Mouse (Mus musculus) lung, embryonic 14.5 days (tissue): Measurements from ENCODE around the gene Cldn18. TPM values are rescaled to one million over a fixed set of nuclear protein-coding genes. Genes with fewer than 3 reads are reported as not detected.

Experiments used
- ATAC-seq: fragments of 200-750 bp; cut with Nextera tagmentation; 2 replicates; pipeline ENCODE4 v1.8.0; 2017; ENCODE audit warnings: mild to moderate bottlenecking, moderate TSS enrichment, moderate library complexity; ENCODE audit not compliant: insufficient read depth
- DNase-seq: peaks from one replicate; pipeline ENCODE4 v3.0.0-alpha.2; 2015
- H3K27ac ChIP-seq: fragments of 300-500 bp; sonication (generic); 2 replicates; pipeline ENCODE4 v1.5.1; 2014; ENCODE audit warnings: low read depth, mild to moderate bottlenecking, moderate library complexity
- H3K27me3 ChIP-seq: fragments of 300-500 bp; sonication (generic); 2 replicates; pipeline ENCODE4 v1.6.1; 2014; ENCODE audit warnings: low read length, control low read depth; ENCODE audit not compliant: insufficient read depth
- H3K36me3 ChIP-seq: fragments of 300-500 bp; sonication (generic); 2 replicates; pipeline ENCODE4 v1.6.1; 2014; ENCODE audit warnings: control low read depth; ENCODE audit not compliant: insufficient read depth
- H3K4me1 ChIP-seq: fragments of 300-500 bp; sonication (generic); 2 replicates; pipeline ENCODE4 v1.6.1; 2014; ENCODE audit warnings: antibody characterized with exemption, control low read depth; ENCODE audit not compliant: insufficient read depth
- H3K4me2 ChIP-seq: fragments of 300-500 bp; sonication (generic); 2 replicates; pipeline ENCODE4 v1.6.1; 2014; ENCODE audit warnings: mild to moderate bottlenecking
- H3K4me3 ChIP-seq: fragments of 300-500 bp; sonication (generic); 2 replicates; pipeline ENCODE4 v1.5.1; 2014; ENCODE audit warnings: low read depth, low read length
- H3K9ac ChIP-seq: fragments of 300-500 bp; sonication (generic); 2 replicates; pipeline ENCODE4 v1.6.1; 2014
- H3K9me3 ChIP-seq: fragments of 300-500 bp; sonication (generic); 2 replicates; pipeline ENCODE4 v1.6.1; 2016; ENCODE audit warnings: low read depth, low read length, control low read depth
- CTCF ChIP-seq: IDR thresholded peaks from 2 replicates; pipeline ENCODE4 v1.5.1; 2016; ENCODE audit warnings: antibody characterized with exemption, low read depth
- WGBS: fragments of 180-500 bp; shearing (Covaris S2); extraction: QIAGEN DNeasy Blood & Tissue Kit; methylation state at CpG from one replicate; pipeline ENCODE4 v1.1.7; 2014; 5-methylcytosine and 5-hydroxymethylcytosine counted together
- polyA plus RNA-seq: library from polyadenylated mRNA; unstranded; fragments of >200 nt; fragmentation: Nextera tagmentation; extraction: Ambion mirVana; gene quantifications from 2 replicates; pipeline ENCODE4 v1.2.1, GENCODE M21; 2014

The Cldn18 gene
- polyA plus RNA-seq, 1 experiment from 2014 or later, result 178 TPM

DNA sequence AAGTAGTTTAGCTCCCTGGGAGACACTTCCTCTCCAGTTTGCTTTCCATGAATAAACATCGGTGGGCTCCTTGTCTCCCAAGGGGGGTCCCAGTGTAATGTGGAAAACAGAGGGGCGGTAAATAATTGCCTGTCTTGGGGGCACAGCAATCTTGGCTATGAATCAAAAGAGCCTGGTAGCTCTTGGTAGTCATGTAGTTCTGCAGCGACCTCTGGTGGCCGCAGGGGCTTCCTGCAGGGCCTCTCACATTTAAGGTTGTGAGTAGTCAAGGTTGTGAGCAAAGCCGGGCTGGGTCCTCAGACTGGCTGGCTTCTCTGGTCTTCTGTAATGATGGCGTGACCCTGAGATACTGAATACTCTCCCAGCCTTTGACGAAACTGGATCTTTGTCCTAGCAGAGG is 54.7 kb downstream of the Cldn18 start:
- H3K36me3 ChIP-seq, result peaks cover 85% of the 10 kb centered on the region
- WGBS, result 27% methylated on average over 7 of the region's 7 CpGs

GRCm38 (mm10) chr9:99661606-99662166 is 55.4 kb downstream of the Cldn18 start:
- Histone ChIP-seq H3K36me3 (peaks cover 85% of the 10 kb centered on the region), H3K4me1 (no peaks in the 10 kb centered on the region), H3K4me3 (no peak overlapping the region), H3K4me2 (no peak overlapping the region), H3K27ac (no peak overlapping the region), H3K27me3 (no peaks in the 10 kb centered on the region), H3K9me3 (no peaks in the 10 kb centered on the region), H3K9ac (no peak overlapping the region)
- 69% methylated on average over 16 of the region's 16 CpGs for WGBS
- no peak for ATAC-seq
- no peak for TF ChIP-seq CTCF
- DNase-seq, result no peak

More for the DNA sequence above, 54.7 kb downstream of the Cldn18 start:
- Histone ChIP-seq H3K27me3 (no peaks in the 10 kb centered on the region), H3K4me1 (no peaks in the 10 kb centered on the region), H3K27ac (no peak overlapping the region), H3K9me3 (no peaks in the 10 kb centered on the region), H3K4me2 (no peak overlapping the region), H3K4me3 (no peak overlapping the region), H3K9ac (no peak overlapping the region)
- peak; percentile 49 for ATAC-seq
- TF ChIP-seq CTCF, result peak; percentile 85
- peak; percentile 91 for DNase-seq

- DNase-seq, result no peak
- no peak overlapping the region for H3K4me3 ChIP-seq
- H3K4me2 ChIP-seq, result no peak overlapping the region
- no peaks in the 10 kb centered on the region for H3K4me1 ChIP-seq
- H3K9ac ChIP-seq, result no peak overlapping the region
- peaks cover 85% of the 10 kb centered on the region for H3K36me3 ChIP-seq
- H3K27ac ChIP-seq, result no peak overlapping the region
- no peak for TF ChIP-seq CTCF
- no peaks in the 10 kb centered on the region for H3K27me3 ChIP-seq
- 83% methylated on average over 10 of the region's 10 CpGs for WGBS
- no peaks in the 10 kb centered on the region for H3K9me3 ChIP-seq
- no peak for ATAC-seq
Observed at GRCm38 (mm10) chr9:99660756-99661155, 56.3 kb downstream of the Cldn18 start.

DNA sequence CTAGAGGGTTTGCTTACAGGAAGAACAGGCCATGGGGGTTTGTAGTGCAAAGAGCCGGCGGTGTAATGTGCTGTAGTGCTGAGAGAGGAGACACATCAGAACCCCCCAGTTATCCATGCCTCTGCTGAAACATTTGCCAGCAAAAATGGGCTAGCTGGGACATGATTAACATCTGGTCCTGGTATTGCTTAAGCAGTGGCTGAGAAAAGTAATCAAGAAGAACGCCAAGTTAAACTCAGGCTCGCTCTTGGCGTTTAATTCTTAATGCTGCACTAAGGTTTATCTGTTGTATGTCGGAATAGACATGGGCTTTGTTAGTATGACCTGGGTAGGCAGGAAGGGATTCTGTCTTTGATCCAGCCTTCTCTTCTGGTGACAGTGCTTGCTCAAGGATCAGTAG is 71.0 kb downstream of the Cldn18 start:
- ATAC-seq, result no peak
- Histone ChIP-seq H3K27me3 (no peaks in the 10 kb centered on the region), H3K4me2 (no peak overlapping the region), H3K4me1 (no peaks in the 10 kb centered on the region), H3K9me3 (no peaks in the 10 kb centered on the region), H3K36me3 (peaks cover 90% of the 10 kb centered on the region), H3K27ac (no peak overlapping the region), H3K4me3 (no peak overlapping the region), H3K9ac (no peak overlapping the region)
- no peak for TF ChIP-seq CTCF
- DNase-seq, result no peak
- WGBS, result 73% methylated on average over 6 of the region's 6 CpGs

- H3K4me2 ChIP-seq, result no peak overlapping the region
- no peaks in the 10 kb centered on the region for H3K27me3 ChIP-seq
- no peak overlapping the region for H3K9ac ChIP-seq
- DNase-seq, result peak; percentile 55
- no peaks in the 10 kb centered on the region for H3K9me3 ChIP-seq
- H3K4me3 ChIP-seq, result no peak overlapping the region
- no peak overlapping the region for H3K27ac ChIP-seq
- no peak for TF ChIP-seq CTCF
- WGBS, result 40% methylated on average over 6 of the region's 6 CpGs
- H3K4me1 ChIP-seq, result no peaks in the 10 kb centered on the region
- no peak for ATAC-seq
- H3K36me3 ChIP-seq, result peaks cover 87% of the 10 kb centered on the region
Observed at GRCm38 (mm10) chr9:99645416-99645815, 71.7 kb downstream of the Cldn18 start.

DNA sequence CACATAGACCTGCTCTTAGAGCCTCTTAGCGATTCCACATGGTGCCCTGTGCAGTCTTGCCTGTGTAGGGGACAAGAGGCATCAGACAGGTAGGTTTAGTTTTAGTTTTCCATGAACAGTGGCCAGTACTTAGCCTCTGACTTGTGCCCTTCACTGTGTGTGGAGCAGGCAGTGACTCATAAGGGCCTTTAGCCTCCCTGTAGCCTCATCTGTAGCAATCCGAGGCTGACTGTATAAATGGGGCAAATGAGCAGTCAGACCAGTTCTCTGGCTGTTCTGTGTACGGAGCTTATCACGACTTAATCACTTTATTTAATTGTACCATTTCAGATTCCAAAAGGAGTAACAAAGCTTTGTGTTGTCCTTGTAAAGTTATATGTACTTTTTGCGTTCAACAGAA is 77.1 kb downstream of the Cldn18 start:
- WGBS, result 83% methylated on average over 5 of the region's 5 CpGs

More for the DNA sequence above, 77.1 kb downstream of the Cldn18 start:
- H3K4me1 ChIP-seq, result no peaks in the 10 kb centered on the region
- TF ChIP-seq CTCF, result no peak
- ATAC-seq (no peak), DNase-seq (no peak)
- H3K36me3 ChIP-seq, result peaks cover 87% of the 10 kb centered on the region
- no peak overlapping the region for H3K4me3 ChIP-seq
- no peak overlapping the region for H3K4me2 ChIP-seq
- H3K27me3 ChIP-seq, result no peaks in the 10 kb centered on the region
- H3K9ac ChIP-seq, result no peak overlapping the region
- H3K9me3 ChIP-seq, result no peaks in the 10 kb centered on the region
- H3K27ac ChIP-seq, result no peak overlapping the region

Other genes with a start within 250 kb of the Cldn18 start
- gene Armc8, start 148.4 kb downstream of the Cldn18 start, polyA plus RNA-seq, result 26.1 and 26.6 TPM in 2 replicates
- 32.1 and 33.9 TPM in 2 replicates for gene Dbr1, start 141.5 kb downstream of the Cldn18 start, polyA plus RNA-seq
- not detected in 2 replicates for gene A4gnt, start 104.8 kb downstream of the Cldn18 start, polyA plus RNA-seq
- gene Dzip1l, start 87.8 kb downstream of the Cldn18 start, polyA plus RNA-seq, result 26.1 and 33.1 TPM in 2 replicates
- 0.09 TPM in 1 of 2 replicates, not detected in the other for gene Sox14, start 158.9 kb upstream of the Cldn18 start, polyA plus RNA-seq